Mouse (Mus musculus) ES-E14 (cell line): ENCODE data around the gene Ankrd11. TPM values are rescaled to one million over a fixed set of nuclear protein-coding genes. Genes with fewer than 3 reads are reported as not detected.

Source experiments
- DNase-seq: peaks from one replicate; pipeline ENCODE4 v3.0.0-alpha.2; 2013; ENCODE audit warnings: low read depth, low spot score
- H3K27ac ChIP-seq: 2 replicates; pipeline ENCODE4 v1.5.1; 2012; ENCODE audit warnings: low read depth, mild to moderate bottlenecking, low read length, moderate library complexity, mixed read lengths; ENCODE audit not compliant: poor library complexity, insufficient read depth, severe bottlenecking
- H3K36me3 ChIP-seq: 2 replicates; pipeline ENCODE4 v1.6.1; 2012; ENCODE audit warnings: mild to moderate bottlenecking, low read length, moderate library complexity, mixed read lengths; ENCODE audit not compliant: control insufficient read depth, poor library complexity, insufficient read depth, severe bottlenecking
- H3K4me1 ChIP-seq, 2 experiments: fragments of 150-350 bp in 1 of 2; sonication (generic) in 1 of 2; 2 replicates each; pipeline ENCODE4 v1.6.1; 2012; ENCODE audit warnings: low read length in 2 of 2, mild to moderate bottlenecking in 1 of 2, mixed read lengths in 1 of 2; ENCODE audit not compliant: control insufficient read depth in 2 of 2, insufficient read depth in 2 of 2, poor library complexity in 1 of 2
- H3K4me3 ChIP-seq, 2 experiments: fragments of 150-350 bp in 1 of 2; sonication (generic) in 1 of 2; 2 replicates each; pipeline ENCODE4 v1.5.1; 2012; ENCODE audit warnings: low read length in 2 of 2, low read depth in 1 of 2, mild to moderate bottlenecking in 1 of 2, mixed read lengths in 1 of 2; ENCODE audit not compliant: insufficient read depth in 1 of 2, poor library complexity in 1 of 2, severe bottlenecking in 1 of 2
- H3K9ac ChIP-seq: 2 replicates; pipeline ENCODE4 v1.6.1; 2012; ENCODE audit warnings: low read depth, mild to moderate bottlenecking, low read length, mixed read lengths; ENCODE audit not compliant: poor library complexity, insufficient read depth, severe bottlenecking
- H3K9me3 ChIP-seq: fragments of 150-350 bp; sonication (generic); 2 replicates; pipeline ENCODE4 v1.6.1; 2012; ENCODE audit warnings: low read depth, mild to moderate bottlenecking, low read length; ENCODE audit not compliant: control insufficient read depth, insufficient read depth
- CHD2 ChIP-seq: IDR thresholded peaks from 2 replicates; pipeline ENCODE4 v1.6.1; 2014; ENCODE audit warnings: mild to moderate bottlenecking, low read depth, low read length, inconsistent platforms
- HCFC1 ChIP-seq: IDR thresholded peaks from 2 replicates; pipeline ENCODE4 v1.6.1; 2012; ENCODE audit warnings: low read length, inconsistent platforms, borderline replicate concordance; ENCODE audit not compliant: insufficient read depth
- MAFK ChIP-seq: IDR thresholded peaks from 2 replicates; pipeline ENCODE4 v1.6.1; 2014; ENCODE audit warnings: mild to moderate bottlenecking, low read depth, low read length, inconsistent platforms; ENCODE audit not compliant: insufficient read depth
- ZC3H11A ChIP-seq: IDR thresholded peaks from 2 replicates; pipeline ENCODE4 v1.6.1; 2012; ENCODE audit warnings: low read depth, mild to moderate bottlenecking, inconsistent platforms, low read length, borderline replicate concordance
- ZNF384 ChIP-seq: IDR thresholded peaks from 2 replicates; pipeline ENCODE4 v1.6.1; 2012; ENCODE audit warnings: low read depth, low read length, inconsistent platforms
- in situ Hi-C, 2 experiments: fragments of 600-800 bp; cut with MboI; formaldehyde crosslinking; loops; one replicate each; pipeline ENCODE4 v1.15.1; 2025; ENCODE audit warnings: low sequenced_read_pairs in 2 of 2, inconsistent platforms in 1 of 2; ENCODE audit not compliant: unreplicated experiment in 2 of 2
- total RNA-seq: library from RNA; depleted of rRNA; stranded (reverse); fragments of 300-350 nt; gene quantifications from 2 replicates; pipeline ENCODE4 v1.2.3, GENCODE M21; 2012

Gene Ankrd11
- total RNA-seq, 1 experiment: 155 TPM

DNA sequence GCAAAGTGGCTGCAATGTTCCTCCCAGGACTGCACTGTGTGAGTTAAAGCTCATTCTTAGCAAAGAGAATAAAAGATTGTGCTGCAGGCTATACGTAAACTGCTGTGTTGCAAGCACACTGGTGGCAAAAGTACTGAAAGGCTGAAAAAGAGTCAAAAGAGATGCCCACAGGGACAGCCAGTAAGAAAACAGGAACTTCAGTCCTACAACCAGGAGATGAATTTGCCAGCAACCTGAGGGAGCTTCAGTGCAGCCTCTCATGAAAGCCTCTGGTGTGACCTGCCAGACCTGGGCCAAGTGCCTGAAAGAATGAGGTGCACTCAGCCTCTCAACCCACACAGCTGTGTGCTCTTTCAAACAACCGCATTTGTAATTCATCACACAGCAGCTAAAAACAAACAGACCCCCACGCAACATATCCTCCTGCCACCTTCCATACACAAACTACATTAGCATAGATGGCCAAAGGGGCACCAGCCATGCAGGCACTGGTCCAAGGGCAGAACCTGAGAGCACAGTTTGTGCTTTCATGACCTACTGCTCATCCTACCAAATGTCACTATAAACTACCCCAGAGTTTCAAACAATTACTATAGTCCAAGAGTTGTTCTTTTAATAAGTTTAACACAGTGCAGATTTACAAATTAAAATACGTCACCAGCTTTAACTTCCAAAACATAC, 23.5 kb downstream of the Ankrd11 start:
- Histone ChIP-seq H3K9ac (no peak overlapping the region), H3K36me3 (no peaks in the 10 kb centered on the region), H3K4me3 (no peak overlapping the region), H3K4me1 (peaks cover 12 to 15% of the 10 kb centered on the region in 2 experiments), H3K9me3 (no peaks in the 10 kb centered on the region), H3K27ac (no peak overlapping the region)
- no peak for TF ChIP-seq CHD2
- no peak for TF ChIP-seq ZC3H11A
- no peak for TF ChIP-seq MAFK
- TF ChIP-seq HCFC1: no peak
- no peak for TF ChIP-seq ZNF384
- DNase-seq: no peak
- in situ Hi-C loops: no loop called here

DNA sequence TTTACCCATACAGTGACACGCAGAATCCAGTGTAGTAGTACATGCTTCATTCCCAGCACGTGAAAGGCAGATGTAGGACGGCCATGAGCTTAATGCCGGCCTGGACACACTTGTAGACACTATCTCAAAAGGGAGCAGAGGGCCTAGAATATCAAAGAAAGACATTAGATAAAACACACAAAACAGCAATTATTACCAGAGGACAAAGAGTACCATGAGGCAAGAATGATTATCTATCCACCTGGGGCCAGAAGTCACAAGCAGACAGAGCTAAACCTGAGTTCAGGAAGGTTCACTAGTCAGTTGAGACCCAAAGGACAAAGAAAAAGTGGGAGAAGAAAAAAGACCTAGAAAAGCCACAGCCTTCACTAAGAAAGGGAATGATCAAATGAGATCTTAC, 24.9 kb downstream of the Ankrd11 start:
- TF ChIP-seq MAFK (no peak), CHD2 (no peak), HCFC1 (no peak), ZC3H11A (no peak), ZNF384 (no peak)
- Histone ChIP-seq H3K9me3 (no peaks in the 10 kb centered on the region), H3K36me3 (peaks cover 2% of the 10 kb centered on the region; the same call in 1 of the 2 replicates), H3K27ac (no peak overlapping the region), H3K9ac (no peak overlapping the region), H3K4me1 (peaks cover 10 to 15% of the 10 kb centered on the region in 2 experiments), H3K4me3 (no peak overlapping the region)
- in situ Hi-C loops: no loop called here
- DNase-seq: no peak

DNA sequence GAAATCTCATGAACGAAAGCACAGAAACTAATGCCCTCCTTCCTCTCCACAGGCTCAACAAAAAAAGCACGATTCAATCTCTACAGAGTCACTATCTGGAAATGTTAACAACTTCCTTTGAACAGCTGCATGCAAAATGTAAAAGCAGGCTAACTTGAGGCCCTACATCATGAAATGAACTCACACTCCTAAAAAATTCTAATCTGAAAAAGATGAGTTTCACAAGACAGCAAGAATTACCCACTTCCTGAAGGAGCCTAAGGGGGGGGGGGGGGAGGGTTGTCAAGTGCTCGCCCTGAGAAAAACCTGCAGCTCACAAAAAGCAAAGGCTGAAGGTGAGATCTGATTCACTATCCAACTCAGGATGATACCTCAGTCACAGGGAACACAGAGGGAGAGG, 27.0 kb downstream of the Ankrd11 start:
- no peak overlapping the region for H3K9ac ChIP-seq
- DNase-seq: no peak
- H3K36me3 ChIP-seq: peaks cover 2% of the 10 kb centered on the region; the same call in 1 of the 2 replicates
- H3K27ac ChIP-seq: no peak overlapping the region
- peaks cover 1 to 11% of the 10 kb centered on the region in 2 experiments; a peak in 1 of 4 replicates for H3K4me1 ChIP-seq
- in situ Hi-C loops: no loop called here
- TF ChIP-seq ZNF384 (no peak), CHD2 (no peak), ZC3H11A (no peak), HCFC1 (no peak), MAFK (no peak)
- no peak overlapping the region for H3K4me3 ChIP-seq
- H3K9me3 ChIP-seq: no peaks in the 10 kb centered on the region

DNA sequence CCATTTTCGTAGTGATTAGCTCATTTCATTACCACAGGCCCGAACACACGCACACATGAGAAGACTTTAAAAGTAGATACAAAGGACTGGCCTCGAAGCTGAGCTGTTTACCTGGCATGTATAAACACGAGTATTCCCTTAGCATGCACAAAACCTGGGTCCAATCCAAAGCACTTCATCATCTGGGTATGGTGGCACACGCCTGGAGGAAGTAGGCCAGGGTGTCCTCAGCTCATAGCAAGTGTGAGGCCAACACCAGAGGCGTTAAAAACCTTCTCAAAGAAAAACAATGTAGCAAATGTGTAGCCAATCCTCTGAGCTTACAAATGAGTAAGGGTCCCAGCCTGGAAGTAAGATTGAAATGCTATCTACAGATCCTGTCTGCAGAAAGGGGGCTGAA, 27.6 kb downstream of the Ankrd11 start:
- in situ Hi-C loops: no loop called here
- Histone ChIP-seq H3K4me3 (no peak overlapping the region), H3K4me1 (peaks cover 1 to 9% of the 10 kb centered on the region in 2 experiments; a peak in 1 of 4 replicates), H3K36me3 (peaks cover 2% of the 10 kb centered on the region; the same call in 1 of the 2 replicates), H3K9me3 (no peaks in the 10 kb centered on the region), H3K27ac (no peak overlapping the region), H3K9ac (no peak overlapping the region)
- TF ChIP-seq CHD2: no peak
- no peak for TF ChIP-seq HCFC1
- TF ChIP-seq MAFK: no peak
- no peak for TF ChIP-seq ZC3H11A
- TF ChIP-seq ZNF384: no peak
- no peak for DNase-seq
